Mouse (Mus musculus) ES-E14 (cell line): ENCODE measurements at regions not wholly inside any gene's neighbourhood (a gene's known extent, or its start where the extent isn't known, plus 50 kb on each side); places are given as distances from the start of the nearest gene placed in this dataset.

Source experiments
- CHD2 ChIP-seq: IDR thresholded peaks from 2 replicates; pipeline ENCODE4 v1.6.1; 2014; ENCODE audit warnings: mild to moderate bottlenecking, low read depth, low read length, inconsistent platforms
- HCFC1 ChIP-seq: IDR thresholded peaks from 2 replicates; pipeline ENCODE4 v1.6.1; 2012; ENCODE audit warnings: low read length, inconsistent platforms, borderline replicate concordance; ENCODE audit not compliant: insufficient read depth
- MAFK ChIP-seq: IDR thresholded peaks from 2 replicates; pipeline ENCODE4 v1.6.1; 2014; ENCODE audit warnings: mild to moderate bottlenecking, low read depth, low read length, inconsistent platforms; ENCODE audit not compliant: insufficient read depth
- ZC3H11A ChIP-seq: IDR thresholded peaks from 2 replicates; pipeline ENCODE4 v1.6.1; 2012; ENCODE audit warnings: low read depth, mild to moderate bottlenecking, inconsistent platforms, low read length, borderline replicate concordance
- ZNF384 ChIP-seq: IDR thresholded peaks from 2 replicates; pipeline ENCODE4 v1.6.1; 2012; ENCODE audit warnings: low read depth, low read length, inconsistent platforms

DNA sequence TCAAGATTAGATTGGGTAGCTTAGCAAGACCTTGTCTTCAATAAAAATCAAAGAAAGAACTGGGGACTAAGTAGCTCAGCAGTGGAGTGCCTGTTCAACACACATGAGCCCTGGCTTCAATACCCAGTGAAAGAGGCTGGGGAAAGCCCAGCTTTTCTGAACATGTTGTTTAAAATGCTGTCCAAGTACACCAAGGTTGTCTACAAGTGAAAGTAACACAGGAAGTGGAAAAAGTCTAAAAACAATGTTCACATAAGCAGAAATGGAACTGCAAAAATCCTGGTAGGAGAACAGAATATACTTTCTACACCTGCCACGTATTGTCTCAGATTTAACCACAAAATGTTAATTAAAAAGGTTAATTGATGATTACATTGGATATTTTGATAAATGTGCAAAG is 353.8 kb upstream of the Impg1 start:
- TF ChIP-seq ZC3H11A = no peak
- no peak for TF ChIP-seq ZNF384
- no peak for TF ChIP-seq CHD2
- no peak for TF ChIP-seq HCFC1
- no peak for TF ChIP-seq MAFK
